ENCODE assay signal across 31 mouse cellular contexts in the genomic region with DNA sequence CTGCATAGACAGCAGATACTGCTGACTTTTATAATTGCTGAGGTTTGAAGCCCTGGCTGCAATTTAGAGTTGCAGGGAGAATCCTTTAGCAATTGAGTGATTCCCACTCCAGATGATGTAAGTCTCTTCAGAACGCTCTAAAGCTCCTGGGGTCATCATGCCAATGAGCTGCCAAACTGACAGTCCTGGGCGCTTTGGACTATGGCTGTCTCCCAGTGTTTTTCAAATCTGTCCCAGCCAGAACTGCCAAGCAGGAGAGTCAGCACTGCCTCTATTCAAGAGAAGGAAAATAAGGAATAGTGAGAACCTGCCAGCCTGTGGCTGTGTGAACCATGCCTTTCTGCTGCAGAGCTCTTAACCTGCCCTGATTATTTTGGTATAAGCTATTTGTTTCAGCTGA. TPM values are rescaled to one million over a fixed set of nuclear protein-coding genes. Genes with fewer than 3 reads are reported as not detected.
DNase-seq lines count a peak whose midpoint lies in the region; ATAC-seq lines count a peak whose summit lies in the region.
"Had no signal": no experiment of that assay in that cellular context is flagged by ENCODE, and none has a peak within 500 bp of the region (broad histone marks: within the 10 kb centered on the region; RNA-seq: fewer than 3 reads in every experiment).

No protein-coding gene starts in this region.

- H3K4me2 ChIP-seq in heart, embryonic 12.5 days: no peak overlapping the region
- H3K4me2 ChIP-seq: embryonic facial prominence, embryonic 13.5 days; heart, embryonic 11.5 days; heart, embryonic 15.5 days; hindbrain, embryonic 13.5 days had no signal

- H3K36me3 ChIP-seq in heart, embryonic 12.5 days: no peaks in the 10 kb centered on the region
- H3K36me3 ChIP-seq: embryonic facial prominence, embryonic 13.5 days; G1E; heart, embryonic 15.5 days had no signal

- peak; percentile 9 to 42 for DNase-seq in cerebellum, postnatal 14 days
- no peak for DNase-seq in cerebellum, adult 9-10 months
- DNase-seq in heart, adult 11 months: peak; percentile 89
- peak; percentile 23 for DNase-seq in left cerebral cortex, postnatal 4 days
- no peak for DNase-seq in left cerebral cortex, postnatal 25 days (ENCODE audit: low spot score in 2 of 2)
- DNase-seq in thymus, postnatal 4 days: no peak
- DNase-seq: adrenal gland, postnatal 10 days; adrenal gland, postnatal 36 days; B cell, adult 2 months; cerebellum, adult 2 months; forebrain, postnatal 0 days; kidney, adult 18-20 months had no signal

- intact Hi-C loops in left cerebral cortex, postnatal 4 days (cut with DNase I): no loop called here
- intact Hi-C loops in left cerebral cortex, postnatal 25 days (cut with DNase I): no loop called here

- no peaks in the 10 kb centered on the region for H3K4me1 ChIP-seq in heart, embryonic 12.5 days (replicated peaks)
- H3K4me1 ChIP-seq: heart, embryonic 15.5 days had no signal

- no peaks in the 10 kb centered on the region for H3K9me3 ChIP-seq in heart, embryonic 12.5 days (replicated peaks)
- H3K9me3 ChIP-seq: embryonic facial prominence, embryonic 13.5 days; heart, embryonic 15.5 days; hindbrain, embryonic 13.5 days had no signal

- 83% methylated on average over 2 of the region's 2 CpGs for WGBS in heart, embryonic 12.5 days

- no peak overlapping the region for H3K27ac ChIP-seq in heart, embryonic 12.5 days (ENCODE audit: poor library complexity, severe bottlenecking)
- H3K27ac ChIP-seq: embryonic facial prominence, embryonic 13.5 days; gastrocnemius, adult 2 months; heart, embryonic 15.5 days; hindbrain, embryonic 13.5 days had no signal

- ATAC-seq in heart, embryonic 12.5 days (ENCODE audit: insufficient number of reproducible peaks, low FRiP score): no peak
- ATAC-seq: forebrain, embryonic 14.5 days; forebrain, postnatal 0 days; hindbrain, embryonic 16.5 days; inflammation-experienced regulatory T-cells, adult 6 months; intestine, embryonic 16.5 days; Patski had no signal

- H3K4me3 ChIP-seq in heart, embryonic 12.5 days: no peak overlapping the region
- H3K4me3 ChIP-seq: embryonic facial prominence, embryonic 13.5 days; gastrocnemius, adult 2 months; heart, embryonic 15.5 days; hindbrain, embryonic 13.5 days had no signal

- H3K9ac ChIP-seq in heart, embryonic 12.5 days: no peak overlapping the region
- H3K9ac ChIP-seq: embryonic facial prominence, embryonic 13.5 days; forebrain, postnatal 0 days; heart, embryonic 15.5 days; hindbrain, embryonic 13.5 days had no signal

- no peaks in the 10 kb centered on the region for H3K27me3 ChIP-seq in heart, embryonic 12.5 days (replicated peaks)
- H3K27me3 ChIP-seq: CH12.LX; embryonic facial prominence, embryonic 13.5 days; heart, embryonic 15.5 days; hindbrain, embryonic 13.5 days; Patski had no signal

RNA-seq across cellular contexts. Expression of a gene that starts 1.8 kb away (rescaled TPM):
- 0.23 and 0.26 TPM in 2 replicates for polyA plus RNA-seq in heart, embryonic 12.5 days (2016; fragmentation: Nextera tagmentation; extraction: Ambion mirVana)
- 1 to 10 TPM; 2.1 to 2.2 TPM for total RNA-seq in left cerebral cortex, postnatal 4 days (2021)
- total RNA-seq in left cerebral cortex, postnatal 25 days (2021): 1 to 10 TPM in 1 of 2 experiments, under 1 TPM in 1; 0.78 to 1.2 TPM
- total RNA-seq: CH12.LX; G1E; gastrocnemius, adult 2 months; gastrocnemius, postnatal 14 days; heart, adult 8-10 months; hematopoietic stem cell, adult 5-6 weeks had no signal
- polyA plus RNA-seq: forebrain, embryonic 11.5 days; forebrain, embryonic 14.5 days; forebrain, postnatal 0 days; G1E; inflammation-experienced regulatory T-cells, adult 6 months; intestine, embryonic 16.5 days had no signal

RNA-seq across cellular contexts. Expression of a gene that starts 47.8 kb away (rescaled TPM):
- polyA plus RNA-seq in heart, embryonic 12.5 days (2016; fragmentation: Nextera tagmentation; extraction: Ambion mirVana): 3.0 and 4.9 TPM in 2 replicates
- total RNA-seq in left cerebral cortex, postnatal 4 days (2021): 1 to 10 TPM; 7.1 to 7.8 TPM
- 1 to 10 TPM; 7.8 to 9.0 TPM for total RNA-seq in left cerebral cortex, postnatal 25 days (2021)
- total RNA-seq: CH12.LX had no signal
- polyA plus RNA-seq: G1E had no signal

RNA-seq across cellular contexts. Expression of a gene that starts 56.9 kb away (rescaled TPM):
- polyA plus RNA-seq in heart, embryonic 12.5 days (2016; fragmentation: Nextera tagmentation; extraction: Ambion mirVana): 0.03 TPM in 2 replicates
- under 1 TPM; 0.24 to 0.26 TPM for total RNA-seq in left cerebral cortex, postnatal 4 days (2021)
- total RNA-seq in left cerebral cortex, postnatal 25 days (2021): under 1 TPM; 0.07 to 0.11 TPM
- total RNA-seq: CH12.LX; common myeloid progenitor, adult 5-6 weeks; forebrain, postnatal 0 days; granulocyte monocyte progenitor cell, adult 5-6 weeks; hematopoietic stem cell, adult 5-6 weeks had no signal
- polyA plus RNA-seq: forebrain, embryonic 11.5 days; forebrain, embryonic 14.5 days; forebrain, postnatal 0 days; G1E; heart, embryonic 11.5 days; inflammation-experienced regulatory T-cells, adult 6 months; Patski had no signal

Comparison
In these comparisons a context has a peak if more than half of its experiments do, and no peak if none do; other contexts are left out.
1. DNase-seq: peak in cerebellum, postnatal 14 days (2 of 2), heart, adult 11 months (single experiment) and left cerebral cortex, postnatal 4 days (single experiment); none in cerebellum, adult 9-10 months (single experiment), left cerebral cortex, postnatal 25 days (0 of 2) and thymus, postnatal 4 days (single experiment).